Mouse (Mus musculus) CD8-positive naive resting alpha-beta T cell, adult 2 months (primary cell): Measurements from ENCODE around the gene Tent5b.
"Not testable (repeated sequence)": the region's sequence is repeated elsewhere in the genome, so short reads cannot be mapped to it uniquely, and the experiment has no call there.

Experiments
- DNase-seq, 2 experiments: peaks; one replicate each; pipeline ENCODE4 v3.0.0; 2022; ENCODE audit warnings: low read depth in 2 of 2, low spot score in 2 of 2

Gene Tent5b

DNA sequence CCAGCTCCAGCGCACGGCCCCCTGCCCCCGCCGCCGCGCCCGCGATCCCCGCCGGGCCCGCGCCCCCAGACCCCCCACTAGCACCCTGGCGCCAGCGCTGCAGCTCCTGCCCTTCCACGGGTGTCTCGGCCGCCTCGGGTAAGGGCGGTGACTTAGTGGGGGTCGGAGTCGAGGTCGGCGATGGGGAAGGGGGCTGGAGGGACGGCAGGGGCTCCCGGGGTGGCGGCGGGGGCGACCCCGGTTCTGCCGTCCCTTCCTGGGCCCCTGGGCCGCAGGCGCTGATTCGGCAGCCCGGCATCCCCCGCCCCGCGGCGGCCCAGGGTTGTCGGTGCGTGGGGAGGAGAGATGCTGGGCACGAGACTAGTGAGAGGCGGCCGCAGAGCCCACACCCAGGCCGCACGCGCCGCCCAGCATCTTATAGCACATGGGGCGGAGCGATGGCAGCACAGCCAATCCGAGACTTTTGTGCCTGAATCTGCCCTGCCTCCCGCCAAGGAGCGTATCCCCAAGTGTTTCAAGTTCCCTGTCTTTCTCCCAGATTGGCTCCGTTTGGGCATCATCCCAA, 18.3 kb downstream of the Tent5b start, which contains the start of gene Trnp1:
Trnp1 (minus strand) TSS at position 391 of the 565 bp plus-strand sequence.
- peak; percentile 72 to 73 for DNase-seq

DNA sequence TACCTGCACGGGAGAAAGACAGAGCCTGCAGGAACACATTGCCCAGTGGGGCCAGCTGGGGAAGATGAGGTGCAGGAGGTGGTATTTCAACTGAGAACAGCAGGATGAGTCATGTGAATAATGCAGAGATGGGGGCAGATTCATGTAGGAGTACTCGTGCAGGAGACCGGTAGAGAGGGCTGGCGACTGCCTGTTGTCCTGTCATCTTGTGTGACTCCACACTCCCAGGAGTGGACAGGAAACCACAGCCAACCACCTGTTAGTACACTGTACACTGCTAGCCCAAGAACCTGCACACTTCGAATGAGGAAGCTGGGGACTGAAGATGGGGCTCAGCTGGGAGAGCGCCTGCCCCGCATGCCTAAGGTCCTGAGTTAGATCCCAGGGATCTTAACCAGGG, 21.6 kb downstream of the Tent5b start:
- DNase-seq = no peak

DNA sequence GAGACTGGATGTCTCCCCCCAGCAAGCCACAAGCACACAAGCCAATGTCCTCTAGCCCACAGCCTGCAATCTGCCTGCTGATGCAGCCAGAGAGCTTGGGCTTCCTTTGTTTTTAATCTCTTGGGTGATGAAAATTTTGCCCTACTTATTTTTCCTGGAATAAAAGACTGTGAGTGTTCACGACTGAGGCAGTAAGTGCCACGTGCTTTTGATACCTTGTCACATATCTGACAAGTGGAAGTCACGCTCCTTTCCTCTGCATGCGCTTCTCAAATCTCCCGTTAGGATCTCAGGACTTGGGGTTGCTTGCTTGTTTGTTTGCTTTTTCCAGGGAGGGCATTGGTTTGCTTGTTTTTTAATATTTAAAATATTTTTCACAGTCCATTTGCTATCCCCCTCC, 24.4 kb downstream of the Tent5b start:
- DNase-seq = no peak

- no peak for DNase-seq
Measured at GRCm38 (mm10) chr4:133504755-133505485, 25.0 kb downstream of the Tent5b start.

DNA sequence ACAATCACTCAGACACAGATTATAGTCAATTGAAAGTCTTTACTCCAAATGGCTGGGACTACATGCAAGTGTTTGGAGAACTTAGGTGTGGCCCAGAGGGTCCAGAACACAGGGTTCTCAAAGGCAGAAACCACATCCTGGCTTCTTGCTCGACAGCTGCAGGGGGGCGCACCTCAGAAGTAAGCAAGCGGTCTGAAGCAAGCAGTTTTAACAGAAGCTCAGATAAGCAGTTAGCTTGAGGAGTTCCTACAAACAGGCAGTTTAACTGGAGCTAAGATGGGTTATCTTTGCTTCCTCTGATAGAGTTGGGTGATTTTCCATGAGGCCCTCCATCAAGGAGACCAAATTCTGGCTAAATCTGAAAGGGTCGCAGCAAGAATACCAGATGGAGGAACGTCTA, 26.6 kb downstream of the Tent5b start:
- DNase-seq = peak; percentile 52 to 63

DNA sequence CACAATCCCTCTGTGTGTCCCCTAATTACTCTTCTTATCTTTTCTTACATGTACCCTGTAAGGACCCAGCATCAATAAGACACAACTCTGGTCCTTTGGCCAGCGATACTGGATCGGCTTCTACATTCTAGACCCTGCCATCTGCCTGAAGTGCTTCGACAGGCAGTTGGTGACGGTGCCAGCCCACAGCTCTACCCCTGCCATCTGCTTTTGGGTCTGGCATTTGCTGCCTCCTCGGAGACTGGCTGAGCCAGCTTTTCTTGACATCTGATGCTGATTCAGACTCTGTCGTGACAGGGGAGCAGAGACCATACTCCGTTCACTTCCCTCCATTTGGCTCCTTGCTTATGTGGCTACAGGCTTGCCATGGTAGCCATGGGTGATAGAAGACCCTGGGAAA, 29.1 kb downstream of the Tent5b start:
- DNase-seq = no peak

DNA sequence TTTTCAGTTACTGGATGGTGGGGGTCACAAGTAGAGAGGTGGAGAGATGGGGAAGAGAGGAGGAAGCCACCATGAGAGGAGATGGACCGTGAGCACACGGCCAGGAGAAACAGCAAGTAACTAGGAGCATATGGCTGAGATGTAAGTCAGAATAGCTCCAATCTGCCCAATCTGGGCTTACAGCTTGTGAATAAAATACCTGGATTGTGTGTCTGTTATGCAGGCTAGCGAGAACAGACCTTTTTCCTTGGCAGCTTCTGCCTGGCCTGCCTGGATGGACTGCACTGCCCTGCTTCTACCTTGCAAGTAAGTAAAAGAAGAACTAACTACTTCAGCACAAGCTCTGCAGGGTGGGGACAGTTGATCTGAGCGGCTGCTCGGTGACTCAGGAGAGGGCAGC, 31.1 kb downstream of the Tent5b start:
- DNase-seq = no peak

DNA sequence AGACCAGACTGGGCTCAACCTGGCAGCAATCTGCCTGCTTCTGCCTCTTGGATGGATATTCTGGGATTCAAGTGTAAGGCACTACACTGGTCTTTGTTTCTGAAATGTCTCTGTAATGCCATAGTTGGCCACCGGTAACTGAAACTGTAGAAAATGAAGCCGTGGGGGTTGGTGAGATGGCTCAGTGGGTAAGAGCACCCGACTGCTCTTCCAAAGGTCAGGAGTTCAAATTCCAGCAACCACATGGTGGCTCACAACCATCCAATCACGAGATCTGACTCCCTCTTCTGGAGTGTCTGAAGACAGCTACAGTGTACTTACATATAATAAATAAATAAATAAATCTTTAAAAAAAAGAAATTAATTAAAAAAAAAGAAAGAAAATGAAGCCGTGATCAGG, 32.6 kb downstream of the Tent5b start:
- DNase-seq = not testable (repeated sequence)

DNA sequence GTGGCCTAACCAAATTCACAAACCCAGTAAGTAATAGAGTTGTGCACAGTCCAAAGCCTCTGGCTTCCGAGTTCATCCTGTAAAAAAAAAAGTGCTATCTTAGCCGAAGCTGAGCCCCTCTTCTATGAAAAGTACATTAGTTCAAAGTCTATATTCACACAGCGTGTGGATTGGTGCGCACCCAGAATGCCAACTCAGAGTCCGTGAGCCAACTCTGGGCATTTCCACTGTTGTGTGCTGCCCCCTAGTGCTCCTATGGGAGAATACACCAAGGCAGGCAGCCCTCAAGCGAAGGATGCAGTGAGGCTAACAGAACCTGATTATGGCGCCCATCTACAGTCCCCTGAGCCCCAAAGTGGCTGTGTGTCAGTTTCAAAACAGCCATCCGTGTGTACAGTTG, 33.0 kb downstream of the Tent5b start:
- peak; percentile 76 to 83 for DNase-seq

DNA sequence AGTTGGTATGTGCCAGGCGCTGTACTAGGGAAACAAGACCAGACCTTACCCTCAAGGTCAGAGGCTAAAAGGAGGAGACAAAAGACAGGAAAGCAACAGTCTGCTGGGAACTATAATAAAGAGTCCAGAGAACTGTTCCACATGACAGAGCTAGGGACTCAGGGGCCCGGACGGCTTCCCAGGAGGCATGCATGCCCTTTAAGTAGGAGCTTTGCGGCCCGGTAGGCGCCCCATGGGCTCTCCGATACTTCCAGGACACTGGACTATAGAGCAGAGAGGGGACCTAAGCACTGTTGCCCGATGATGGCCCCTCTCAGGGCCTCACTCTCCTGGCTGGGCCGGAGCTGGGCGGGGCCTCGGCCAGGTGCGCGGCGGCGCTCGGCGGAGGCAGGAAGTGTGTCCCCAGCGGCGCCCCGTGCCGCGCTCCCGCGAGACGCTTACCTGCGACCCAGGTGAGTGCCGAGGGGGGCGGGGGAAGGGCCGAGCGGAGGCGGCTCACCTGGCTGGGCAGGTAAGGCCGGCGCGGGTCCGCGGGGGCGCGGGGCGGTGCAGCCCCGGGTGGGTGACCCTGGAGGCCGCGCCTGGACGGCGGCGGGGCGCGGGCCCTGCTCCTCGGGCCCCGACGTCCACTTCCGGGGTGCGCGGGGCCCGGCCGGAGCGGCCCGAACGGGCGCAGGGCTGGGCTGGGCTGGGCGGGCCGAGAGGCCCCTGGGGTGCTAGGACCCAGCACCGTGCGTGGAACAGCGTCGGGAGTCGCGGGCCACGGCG, 38.9 kb downstream of the Tent5b start, which contains the start of gene Kdf1:
Kdf1 (plus strand) TSS at position 363 of the 768 bp plus-strand sequence.
- DNase-seq = no peak

DNA sequence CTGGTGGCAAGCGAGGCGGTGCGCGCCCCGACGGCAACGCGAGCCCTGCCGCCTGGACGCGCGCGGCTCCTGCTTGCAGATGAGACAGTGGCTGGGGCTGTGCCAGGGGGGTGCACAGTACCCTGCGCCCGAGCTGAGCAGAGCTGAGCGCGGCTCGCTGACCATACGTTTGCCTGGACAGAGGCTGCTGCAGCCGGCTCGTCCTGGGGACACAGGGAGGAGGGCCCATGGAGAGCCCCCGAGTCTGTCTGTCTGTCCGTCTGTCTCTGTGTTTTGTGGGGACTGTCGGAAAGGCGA, 39.4 kb downstream of the Tent5b start:
- no peak for DNase-seq

GRCm38 (mm10) chr4:133521502-133521901, 41.6 kb downstream of the Tent5b start:
- no peak for DNase-seq

DNA sequence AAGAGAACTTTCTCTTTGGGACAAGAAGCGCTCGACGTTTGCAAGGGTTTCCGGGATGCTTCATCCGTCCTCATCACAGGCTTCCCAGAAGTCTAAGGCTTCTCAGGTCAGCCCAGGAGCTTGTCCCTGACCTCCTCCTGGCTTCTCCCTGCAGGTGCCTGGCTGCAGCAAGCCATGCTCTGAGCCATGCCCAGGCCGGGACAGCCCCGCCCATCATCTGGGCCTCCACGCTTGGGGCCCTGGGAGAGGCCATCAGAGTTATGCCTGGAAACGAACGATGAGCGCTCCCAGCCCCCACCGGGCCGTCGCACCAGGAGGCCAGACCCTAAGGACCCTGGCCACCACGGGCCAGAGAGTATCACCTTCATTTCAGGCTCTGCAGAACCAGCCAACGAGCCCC, 47.9 kb downstream of the Tent5b start:
- no peak for DNase-seq

DNA sequence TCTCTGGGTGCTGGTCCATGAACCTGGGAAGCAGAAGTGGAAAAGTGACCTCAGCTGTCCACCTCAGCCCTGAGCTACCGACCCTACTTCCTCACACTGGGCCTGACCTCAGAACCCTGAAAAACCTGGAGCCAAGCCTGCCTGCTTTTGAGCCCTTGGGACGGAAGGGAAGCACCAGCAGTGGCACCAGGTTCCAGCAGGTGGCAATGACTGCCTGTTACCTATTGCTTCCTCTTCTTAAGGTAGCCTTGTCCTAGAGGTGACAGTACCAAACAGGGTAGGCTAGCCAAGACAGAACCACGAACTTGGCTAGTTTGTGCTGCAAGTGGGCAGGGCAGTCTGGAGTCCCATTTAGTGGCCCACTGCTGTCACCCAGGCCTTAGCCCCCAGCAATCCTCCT, 52.8 kb downstream of the Tent5b start:
- no peak for DNase-seq

DNA sequence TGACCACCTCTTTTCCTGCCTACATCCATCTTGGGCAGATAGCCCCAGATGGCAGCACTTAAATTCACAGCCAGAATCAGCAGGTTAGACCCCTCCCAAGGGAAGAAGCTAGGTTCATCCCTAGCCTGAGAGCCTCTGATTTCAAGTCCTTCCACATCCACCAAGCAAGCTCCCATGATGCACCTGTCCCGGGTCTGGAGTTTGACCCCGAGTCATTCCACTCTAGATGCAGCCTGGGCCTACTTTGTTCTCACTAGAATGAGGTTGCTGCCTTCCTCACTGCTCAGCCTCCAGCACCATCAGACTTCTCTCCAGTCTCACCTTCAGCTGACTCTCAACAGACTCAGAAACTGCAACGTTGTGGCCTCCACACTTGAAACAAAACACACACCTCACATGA, 56.1 kb downstream of the Tent5b start:
- no peak for DNase-seq

DNA sequence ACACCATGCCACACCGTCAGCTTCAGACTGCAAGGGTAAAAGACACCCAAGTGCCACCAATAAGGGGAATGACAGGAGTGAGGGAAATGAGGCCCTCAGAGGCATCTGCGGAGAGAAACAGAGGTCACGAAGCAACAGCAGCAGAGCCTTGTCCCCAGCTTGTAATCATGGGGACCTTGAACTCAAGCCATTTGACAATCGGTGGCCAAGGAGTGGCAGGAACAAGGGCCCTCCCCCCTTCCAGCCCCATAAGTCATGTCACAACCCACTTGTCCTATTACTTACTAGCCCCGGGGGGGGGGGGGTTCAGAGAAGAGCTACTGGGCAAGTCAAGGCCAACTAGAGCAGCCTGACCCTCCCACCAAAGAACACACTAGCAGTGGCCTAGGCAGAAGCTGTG, 56.7 kb downstream of the Tent5b start:
- DNase-seq = no peak
